Mouse (Mus musculus) embryonic fibroblast, embryonic 13.5 days (primary cell): Measurements from ENCODE around the gene Tbccd1. TPM values are rescaled to one million over a fixed set of nuclear protein-coding genes. Genes with fewer than 3 reads are reported as not detected.

Experiments
- H3K27ac ChIP-seq: 2 replicates; pipeline ENCODE4 v1.5.1; 2012; ENCODE audit warnings: low read length, control low read depth, inconsistent platforms; ENCODE audit not compliant: insufficient read depth
- H3K4me1 ChIP-seq: 2 replicates; pipeline ENCODE4 v1.6.1; 2011; ENCODE audit warnings: low read length; ENCODE audit not compliant: control insufficient read depth, insufficient read depth
- H3K4me3 ChIP-seq: 2 replicates; pipeline ENCODE4 v1.5.1; 2011; ENCODE audit warnings: mild to moderate bottlenecking, control low read depth, low read length; ENCODE audit not compliant: insufficient read depth
- CTCF ChIP-seq: IDR thresholded peaks from 2 replicates; pipeline ENCODE4 v1.5.1; 2011; ENCODE audit warnings: mild to moderate bottlenecking, control low read depth, low read length, moderate library complexity, borderline replicate concordance; ENCODE audit not compliant: insufficient read depth
- POLR2A ChIP-seq: IDR thresholded peaks from 2 replicates; pipeline ENCODE4 v1.6.1; 2011; ENCODE audit warnings: low read depth, mild to moderate bottlenecking, control low read depth, low read length, moderate library complexity
- polyA plus RNA-seq: library from polyadenylated mRNA; stranded (reverse); fragments of >200 nt; gene quantifications from 2 replicates; pipeline ENCODE4 v1.2.4, GENCODE M21; 2011; ENCODE audit warnings: low read depth; ENCODE audit not compliant: missing spikeins, insufficient read length

Gene Tbccd1
- 14.8 and 15.9 TPM in 2 replicates for polyA plus RNA-seq

DNA sequence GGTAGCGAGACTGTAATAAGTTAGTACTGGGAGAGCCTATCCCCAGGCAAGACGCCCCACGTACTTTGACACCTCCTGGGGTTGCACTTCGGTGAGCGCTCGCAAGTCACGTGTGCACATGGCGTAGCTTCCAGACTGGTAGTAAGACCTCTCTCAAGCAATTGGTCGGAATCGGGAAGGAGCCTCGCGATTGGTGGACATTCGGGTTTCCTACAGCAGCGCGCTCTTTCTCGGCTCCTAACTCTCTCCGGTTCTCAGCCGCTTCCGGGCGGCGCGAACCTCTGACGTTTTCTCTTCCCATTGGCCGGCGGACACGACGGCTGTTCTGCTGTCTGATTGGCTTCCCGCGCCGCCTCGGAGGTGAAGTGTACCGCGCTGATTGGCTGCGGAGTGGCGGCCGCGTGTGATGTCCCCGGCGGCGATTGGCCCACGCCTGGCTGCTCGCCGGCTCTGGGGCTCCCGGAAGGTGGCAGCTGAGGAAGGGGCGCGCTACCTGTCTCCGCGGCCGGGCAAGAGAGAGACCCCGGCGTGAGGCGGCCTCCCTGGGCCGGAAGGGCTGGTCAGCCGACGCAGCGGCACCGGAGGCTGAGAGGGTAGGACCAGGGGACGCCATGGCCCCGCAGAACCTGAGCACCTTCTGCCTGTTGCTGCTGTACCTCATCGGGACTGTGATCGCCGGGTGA is at the start of gene Tbccd1, which contains the start of gene Dnajb11:
Tbccd1 (minus strand) TSS at position 239 of the 683 bp plus-strand sequence.
Dnajb11 (plus strand) TSS at position 415 of the 683 bp plus-strand sequence.
- Histone ChIP-seq H3K4me3 (peak within 1 kb of the TSS; percentile 88), H3K4me1 (peaks cover 1% of the 10 kb centered on the region; the same call in 1 of the 2 replicates), H3K27ac (no peak within 1 kb of the TSS)
- no peak for TF ChIP-seq CTCF
- TF ChIP-seq POLR2A, result peak; percentile 83

DNA sequence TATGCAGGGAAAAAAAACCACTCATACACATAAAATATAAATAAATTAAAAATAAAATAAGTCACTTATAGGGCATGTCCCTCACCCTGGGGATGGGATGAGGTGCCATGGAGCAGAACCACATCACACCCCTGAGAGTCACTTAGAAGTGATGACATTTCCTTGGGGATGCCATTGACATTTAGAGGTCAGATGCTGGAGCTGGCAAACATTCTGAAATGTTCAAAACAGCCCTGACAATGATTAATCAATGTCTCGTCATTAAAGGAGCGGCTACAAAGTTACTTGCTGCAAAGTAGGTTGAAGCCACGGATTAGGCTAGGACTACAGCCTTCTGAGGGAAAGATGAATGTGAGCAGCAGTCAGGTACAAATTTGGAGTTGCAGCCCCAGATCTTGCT is 43.9 kb upstream of the Tbccd1 start:
- Histone ChIP-seq H3K4me1 (no peaks in the 10 kb centered on the region), H3K4me3 (no peak overlapping the region), H3K27ac (no peak overlapping the region)
- TF ChIP-seq CTCF (no peak), POLR2A (no peak)

DNA sequence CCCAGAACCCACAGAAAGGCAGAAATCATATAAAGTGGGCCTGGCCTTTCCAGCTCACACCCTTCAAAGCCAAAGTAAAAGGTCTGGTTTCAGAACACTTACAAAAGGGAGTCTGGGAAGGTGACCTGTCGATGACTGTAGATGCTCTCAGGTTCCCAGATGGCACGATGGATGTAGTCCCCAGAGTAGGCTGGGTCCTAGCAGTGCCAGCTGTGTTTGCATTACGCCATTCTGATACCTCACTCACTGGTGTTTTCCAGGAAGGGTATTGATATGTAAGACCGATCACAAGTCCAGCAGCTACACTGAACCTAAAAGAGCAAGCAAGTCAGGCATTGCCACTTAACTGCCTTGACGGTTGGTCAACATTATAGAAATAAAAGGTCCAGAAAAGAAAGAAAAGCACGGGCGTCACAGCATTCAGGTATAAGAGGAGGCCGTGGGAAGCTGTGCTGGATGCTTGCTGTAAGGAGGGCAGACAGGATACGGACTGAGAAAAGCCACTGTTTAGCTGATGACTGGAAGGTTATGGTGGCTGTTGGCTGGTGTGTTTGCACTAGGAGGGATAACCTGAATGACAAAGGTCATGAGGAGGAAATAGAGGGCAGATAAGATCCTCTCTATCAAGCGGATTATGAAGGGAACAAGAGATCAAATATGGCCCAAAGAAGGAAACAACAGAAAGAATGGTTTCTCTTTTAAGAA is 42.5 kb upstream of the Tbccd1 start:
- no peaks in the 10 kb centered on the region for H3K4me1 ChIP-seq
- no peak overlapping the region for H3K27ac ChIP-seq
- H3K4me3 ChIP-seq, result no peak overlapping the region
- TF ChIP-seq POLR2A, result no peak
- no peak for TF ChIP-seq CTCF

DNA sequence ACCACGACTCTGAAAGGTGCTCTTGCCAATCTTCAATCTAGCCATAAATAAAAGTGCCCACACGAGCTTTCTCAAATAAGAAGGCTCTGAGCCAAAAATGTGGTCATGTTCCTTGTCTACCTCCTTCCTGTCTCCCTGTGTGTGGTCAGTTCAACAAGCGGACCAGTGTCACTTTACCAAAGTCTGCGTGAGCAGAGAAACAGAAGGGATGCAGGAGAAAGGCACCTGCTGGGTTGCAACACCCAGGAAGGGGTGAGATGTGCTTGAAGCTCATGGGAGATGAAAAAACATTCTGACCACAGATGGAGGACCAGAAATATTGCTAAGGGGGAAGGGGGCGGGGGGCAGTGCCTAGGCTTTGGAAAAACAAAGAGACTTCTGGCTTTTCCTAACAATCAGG is 41.9 kb upstream of the Tbccd1 start:
- H3K4me1 ChIP-seq, result no peaks in the 10 kb centered on the region
- no peak for TF ChIP-seq CTCF
- TF ChIP-seq POLR2A, result no peak
- no peak overlapping the region for H3K4me3 ChIP-seq
- no peak overlapping the region for H3K27ac ChIP-seq

DNA sequence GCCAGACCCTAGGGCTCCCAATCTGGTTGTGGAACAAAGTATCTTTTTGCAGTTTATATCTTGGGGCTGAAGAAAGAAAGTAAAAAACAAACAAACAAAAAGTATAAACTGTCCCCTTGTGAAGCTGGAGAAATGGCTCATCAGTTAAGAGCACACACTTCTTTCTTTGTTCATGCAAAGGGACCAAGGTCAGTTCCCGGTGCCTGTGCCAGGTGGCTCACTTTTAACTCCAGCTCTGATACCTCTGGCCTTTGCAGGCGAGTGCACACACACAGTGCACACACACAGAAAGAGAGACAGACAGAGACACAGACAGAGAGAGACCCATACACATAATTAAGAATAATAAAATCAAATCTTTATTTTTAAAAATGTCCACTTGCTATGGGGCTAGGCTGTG is 39.1 kb upstream of the Tbccd1 start:
- Histone ChIP-seq H3K4me1 (no peaks in the 10 kb centered on the region), H3K27ac (no peak overlapping the region), H3K4me3 (no peak overlapping the region)
- TF ChIP-seq CTCF (no peak), POLR2A (no peak)

DNA sequence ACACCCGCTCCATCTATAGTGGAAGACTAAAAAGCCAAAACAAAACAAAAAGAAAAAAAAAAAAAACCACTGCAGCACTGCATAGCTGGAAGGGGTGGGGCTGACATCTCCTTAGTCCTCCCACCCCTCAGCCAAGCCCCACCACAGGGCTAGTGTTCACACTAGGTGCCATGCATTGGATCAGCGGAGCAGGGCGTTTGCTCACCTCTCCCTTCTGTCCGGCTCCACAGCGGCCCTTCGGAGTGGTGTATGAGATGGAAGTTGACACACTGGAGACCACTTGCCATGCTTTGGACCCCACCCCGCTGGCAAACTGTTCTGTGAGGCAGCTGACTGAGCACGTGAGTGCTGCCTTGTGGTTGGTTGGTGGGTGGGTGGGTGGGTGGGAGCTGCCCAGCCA is 36.6 kb upstream of the Tbccd1 start:
- Histone ChIP-seq H3K4me3 (no peak overlapping the region), H3K27ac (no peak overlapping the region), H3K4me1 (no peaks in the 10 kb centered on the region)
- no peak for TF ChIP-seq CTCF
- no peak for TF ChIP-seq POLR2A

DNA sequence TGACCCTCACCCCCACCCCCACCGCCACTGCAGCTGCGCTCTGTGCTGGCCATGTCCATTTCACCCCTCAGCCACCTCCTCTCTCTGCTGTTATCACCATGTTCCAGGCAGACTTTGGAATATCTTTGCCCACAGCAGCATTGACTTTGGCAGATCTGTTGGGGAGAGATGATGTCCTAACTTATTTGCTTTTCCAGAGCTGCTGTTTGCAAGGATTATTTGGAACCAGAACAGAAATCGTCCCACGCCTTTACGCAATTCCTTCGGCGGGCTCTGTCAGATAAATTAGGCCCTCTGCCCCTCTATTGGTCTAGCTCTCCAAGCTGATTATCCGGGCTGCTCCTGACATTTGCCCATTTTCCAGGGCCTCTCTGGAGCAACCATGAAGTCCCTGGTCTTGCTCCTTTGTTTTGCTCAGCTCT is 34.3 kb upstream of the Tbccd1 start:
- Histone ChIP-seq H3K27ac (no peak overlapping the region), H3K4me3 (no peak overlapping the region), H3K4me1 (no peaks in the 10 kb centered on the region)
- TF ChIP-seq POLR2A (no peak), CTCF (no peak)

DNA sequence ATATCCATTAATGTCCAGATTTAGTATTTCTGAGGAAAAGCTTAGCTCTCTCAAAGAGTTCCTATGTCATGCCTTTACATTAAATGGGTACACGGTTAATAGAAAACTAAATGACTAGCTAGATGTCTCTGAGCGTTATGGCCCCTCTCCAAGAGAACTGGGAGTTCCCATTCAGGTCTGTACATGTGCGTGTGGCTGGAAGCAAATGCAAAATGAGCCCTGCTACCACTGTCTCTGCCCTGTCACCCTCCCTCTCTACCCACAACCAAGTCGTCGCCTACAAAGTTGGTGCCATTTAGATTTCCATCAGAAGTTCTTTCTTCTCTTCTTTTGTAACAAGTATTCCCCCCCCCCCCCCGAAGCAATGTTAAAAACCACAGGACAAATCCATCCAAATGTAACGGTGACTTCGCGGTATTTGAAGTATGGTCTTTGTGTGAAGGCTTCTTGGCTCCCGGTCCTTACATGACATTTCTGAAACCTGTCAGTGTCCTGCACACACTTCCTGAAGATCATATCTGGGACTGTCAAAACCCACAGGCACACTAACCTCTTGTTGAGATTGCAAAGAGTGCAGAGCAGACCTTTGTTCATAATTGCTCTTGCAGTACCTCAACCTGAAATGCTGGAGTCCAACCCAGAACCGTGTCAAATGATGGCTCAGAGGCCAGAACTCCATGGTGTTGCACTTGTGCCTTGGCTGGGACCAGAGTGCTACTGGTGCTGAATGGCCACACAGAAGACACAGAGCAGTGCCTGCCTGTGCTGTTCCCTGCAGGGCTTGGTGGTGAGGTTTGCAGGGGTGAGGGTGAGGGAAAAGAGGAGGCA is 33.4 kb upstream of the Tbccd1 start, which contains the start of gene Ahsg:
Ahsg (plus strand) TSS at position 595 of the 828 bp plus-strand sequence.
- no peak within 1 kb of the TSS for H3K27ac ChIP-seq
- H3K4me3 ChIP-seq, result no peak within 1 kb of the TSS
- no peak for TF ChIP-seq POLR2A
- TF ChIP-seq CTCF, result no peak
- no peaks in the 10 kb centered on the region for H3K4me1 ChIP-seq

DNA sequence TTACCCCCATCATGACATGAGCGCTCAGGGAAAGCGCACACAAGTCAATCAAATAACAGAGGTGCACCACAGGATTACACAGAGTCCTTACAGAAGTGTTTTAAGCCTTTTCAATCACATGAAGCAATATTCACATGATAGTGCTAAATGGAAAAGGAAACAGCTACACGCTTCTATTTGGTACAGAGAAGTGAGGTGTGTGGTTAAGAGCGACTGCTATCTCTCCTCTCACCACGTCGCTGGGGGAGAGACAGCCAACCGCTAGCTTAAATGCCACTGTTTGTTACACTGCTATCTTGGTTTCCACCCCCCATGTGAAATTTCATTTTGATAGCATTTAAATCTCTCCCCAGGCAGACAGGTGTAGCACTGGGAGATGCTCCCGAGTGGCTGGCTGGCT is 32.2 kb upstream of the Tbccd1 start:
- no peak overlapping the region for H3K4me3 ChIP-seq
- H3K27ac ChIP-seq, result no peak overlapping the region
- no peaks in the 10 kb centered on the region for H3K4me1 ChIP-seq
- TF ChIP-seq POLR2A (no peak), CTCF (no peak)

DNA sequence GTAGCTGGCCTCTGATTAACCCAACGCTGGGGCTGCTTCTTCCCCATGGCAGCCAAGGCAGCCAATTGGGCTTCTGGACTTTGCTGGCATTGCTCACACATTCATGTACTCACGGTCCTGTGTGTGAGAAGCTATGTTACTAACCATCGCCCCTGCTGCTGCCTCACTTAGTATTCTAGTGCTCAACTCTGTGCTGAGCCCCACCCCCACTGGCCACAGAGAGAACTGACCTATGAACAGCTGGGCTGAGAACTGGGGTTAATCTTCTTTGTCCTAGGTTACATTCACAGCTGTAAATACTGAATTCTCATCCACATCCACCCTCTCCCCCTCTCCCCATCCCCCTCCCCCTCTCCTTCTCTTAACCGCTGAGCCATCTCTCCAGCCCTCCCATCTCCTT is 31.4 kb upstream of the Tbccd1 start:
- H3K27ac ChIP-seq, result no peak overlapping the region
- no peak for TF ChIP-seq CTCF
- H3K4me1 ChIP-seq, result no peaks in the 10 kb centered on the region
- H3K4me3 ChIP-seq, result no peak overlapping the region
